Comparison of ENCODE assay signal across 18 mouse cellular contexts in genomic region chr13:112018497-112019281, GRCm38 (mm10).
DNase-seq lines count a peak whose midpoint lies in the region; ATAC-seq and TF ChIP-seq lines count a peak whose summit lies in the region.
"Had no signal": no experiment of that assay in that cellular context is flagged by ENCODE, and none has a peak within 500 bp of the region (broad histone marks: within the 10 kb centered on the region; RNA-seq: fewer than 3 reads in every experiment).

No protein-coding gene starts in this region.

- H3K27me3 ChIP-seq in lung, embryonic 15.5 days = no peaks in the 10 kb centered on the region
- no peaks in the 10 kb centered on the region for H3K27me3 ChIP-seq in liver, embryonic 11.5 days (replicated peaks; ENCODE audit: control insufficient read depth, insufficient read depth, low read length)
- no peaks in the 10 kb centered on the region for H3K27me3 ChIP-seq in myocyte (ENCODE audit: control insufficient read depth, insufficient read depth, insufficient read length)
- H3K27me3 ChIP-seq: embryonic facial prominence, embryonic 15.5 days; heart, embryonic 13.5 days; midbrain, embryonic 15.5 days had no signal

- peaks cover 7% of the 10 kb centered on the region; the same call in 1 of the 2 replicates for H3K4me1 ChIP-seq in lung, embryonic 15.5 days
- H3K4me1 ChIP-seq in liver, embryonic 11.5 days (replicated peaks; ENCODE audit: control insufficient read depth, insufficient read depth, low read length) = peaks cover 7% of the 10 kb centered on the region

- no peak for DNase-seq in lung, postnatal 36 days
- DNase-seq in adrenal gland, postnatal 36 days = peak; percentile 54 to 67
- peak; percentile 20 for DNase-seq in liver, embryonic 11.5 days (ENCODE audit: low spot score)
- DNase-seq in retina, embryonic 14.5 days (ENCODE audit: low spot score) = no peak
- DNase-seq in frontal cortex, postnatal 10 days (ENCODE audit: low spot score in 2 of 2) = no peak
- DNase-seq: cerebellum, adult 18-20 months; forebrain, postnatal 0 days; gastrocnemius, postnatal 36 days; lung, postnatal 4 days; right cerebral cortex, postnatal 14 days; thymus, adult 18-20 months had no signal

- WGBS in lung, embryonic 15.5 days = 76% methylated on average over 7 of the region's 7 CpGs
- WGBS in liver, embryonic 11.5 days = 80% methylated on average over 7 of the region's 7 CpGs

- ATAC-seq in lung, embryonic 15.5 days (ENCODE audit: borderline replicate concordance, extremely low read depth, low FRiP score, low TSS enrichment) = no peak
- ATAC-seq in liver, embryonic 11.5 days (replicated peaks; ENCODE audit: low FRiP score) = no peak
- ATAC-seq: forebrain, postnatal 0 days; midbrain, embryonic 15.5 days had no signal

- H3K4me2 ChIP-seq in lung, embryonic 15.5 days = no peak overlapping the region
- H3K4me2 ChIP-seq in liver, embryonic 11.5 days = no peak overlapping the region
- H3K4me2 ChIP-seq in myocyte (ENCODE audit: low read depth) = peak overlapping the region; percentile 48
- H3K4me2 ChIP-seq: embryonic facial prominence, embryonic 15.5 days; heart, embryonic 13.5 days; midbrain, embryonic 15.5 days had no signal

- H3K9ac ChIP-seq in lung, embryonic 15.5 days = no peak overlapping the region
- no peak overlapping the region for H3K9ac ChIP-seq in liver, embryonic 11.5 days (ENCODE audit: low read depth, low read length)
- H3K9ac ChIP-seq: embryonic facial prominence, embryonic 15.5 days; forebrain, postnatal 0 days; heart, embryonic 13.5 days; midbrain, embryonic 15.5 days had no signal

- no peaks in the 10 kb centered on the region for H3K36me3 ChIP-seq in lung, embryonic 15.5 days
- no peaks in the 10 kb centered on the region for H3K36me3 ChIP-seq in liver, embryonic 11.5 days (ENCODE audit: control insufficient read depth, insufficient read depth, low read length)
- no peaks in the 10 kb centered on the region for H3K36me3 ChIP-seq in myocyte (ENCODE audit: control insufficient read depth, insufficient read depth)
- H3K36me3 ChIP-seq: embryonic facial prominence, embryonic 15.5 days; heart, embryonic 13.5 days; hindbrain, embryonic 10.5 days; midbrain, embryonic 15.5 days had no signal

- no peak overlapping the region for H3K4me3 ChIP-seq in lung, embryonic 15.5 days
- no peak overlapping the region for H3K4me3 ChIP-seq in liver, embryonic 11.5 days (ENCODE audit: low read depth, low read length)
- H3K4me3 ChIP-seq in myocyte = no peak overlapping the region
- H3K4me3 ChIP-seq: embryonic facial prominence, embryonic 15.5 days; heart, embryonic 13.5 days; hindbrain, embryonic 10.5 days; midbrain, embryonic 15.5 days had no signal

- no peak overlapping the region for H3ac ChIP-seq in myocyte (ENCODE audit: control insufficient read depth, insufficient read length)

- no peak for TF ChIP-seq POLR2A in myocyte (IDR thresholded peaks at IDR 0.05; ENCODE audit: insufficient read length, low read depth)

- H3K27ac ChIP-seq in lung, embryonic 15.5 days = peak overlapping the region; percentile 20; the same call in 1 of the 2 replicates
- H3K27ac ChIP-seq in liver, embryonic 11.5 days (ENCODE audit: low read depth, low read length) = no peak overlapping the region
- H3K27ac ChIP-seq: embryonic facial prominence, embryonic 15.5 days; heart, embryonic 13.5 days; hindbrain, embryonic 10.5 days; kidney, postnatal 0 days; midbrain, embryonic 15.5 days had no signal

- no peaks in the 10 kb centered on the region for H3K79me2 ChIP-seq in myocyte (ENCODE audit: control insufficient read depth, insufficient read depth)

- H3K9me3 ChIP-seq in lung, embryonic 15.5 days = no peaks in the 10 kb centered on the region
- no peaks in the 10 kb centered on the region for H3K9me3 ChIP-seq in liver, embryonic 11.5 days (ENCODE audit: control insufficient read depth, low read length)
- H3K9me3 ChIP-seq: embryonic facial prominence, embryonic 15.5 days; hindbrain, embryonic 10.5 days; midbrain, embryonic 15.5 days had no signal

TF ChIP-seq in myocyte, 11 proteins besides CTCF, POLR2A, EP300 and RAD21:
- TF ChIP-seq USF1 (IDR thresholded peaks at IDR 0.05; ENCODE audit: low read depth) (no peak), MYOG (IDR thresholded peaks at IDR 0.05; ENCODE audit: control insufficient read depth in 1 of 3, insufficient read depth in 1 of 3, insufficient read length in 2 of 3, low read depth in 2 of 3) (no peak), CEBPB (IDR thresholded peaks at IDR 0.05; ENCODE audit: insufficient read depth, poor library complexity, severe bottlenecking) (no peak), REST (IDR thresholded peaks at IDR 0.05; ENCODE audit: insufficient read depth, insufficient read length) (no peak), E2F4 (IDR thresholded peaks at IDR 0.05; ENCODE audit: insufficient read depth) (no peak), MYOD1 (IDR thresholded peaks at IDR 0.05; ENCODE audit: control insufficient read depth in 1 of 3, insufficient read length in 2 of 3, low read depth in 2 of 3) (no peak), TCF12 (IDR thresholded peaks at IDR 0.05; ENCODE audit: insufficient read depth, poor library complexity, severe bottlenecking) (no peak), POLR2AphosphoS2 (IDR thresholded peaks at IDR 0.05; ENCODE audit: insufficient read length, low read depth) (no peak), TCF3 (IDR thresholded peaks at IDR 0.05; ENCODE audit: insufficient read length, low read depth) (no peak), MAX (IDR thresholded peaks at IDR 0.05; ENCODE audit: low read depth) (no peak), SRF (IDR thresholded peaks at IDR 0.05; ENCODE audit: control insufficient read depth, insufficient read length, low read depth) (no peak)

Comparison
In these comparisons a context has a peak if more than half of its experiments do, and no peak if none do; other contexts are left out.
1. DNase-seq: peak in adrenal gland, postnatal 36 days (2 of 2) and liver, embryonic 11.5 days (single experiment); none in lung, postnatal 36 days (single experiment), retina, embryonic 14.5 days (single experiment) and frontal cortex, postnatal 10 days (0 of 2).